Mouse (Mus musculus): Measurements from ENCODE around the gene Otud4. TPM values are rescaled to one million over a fixed set of nuclear protein-coding genes. Genes with fewer than 3 reads are reported as not detected.

Otud4 gene
- polyA plus RNA-seq, 1 experiment from 2014 or later = 14.1 TPM

DNA sequence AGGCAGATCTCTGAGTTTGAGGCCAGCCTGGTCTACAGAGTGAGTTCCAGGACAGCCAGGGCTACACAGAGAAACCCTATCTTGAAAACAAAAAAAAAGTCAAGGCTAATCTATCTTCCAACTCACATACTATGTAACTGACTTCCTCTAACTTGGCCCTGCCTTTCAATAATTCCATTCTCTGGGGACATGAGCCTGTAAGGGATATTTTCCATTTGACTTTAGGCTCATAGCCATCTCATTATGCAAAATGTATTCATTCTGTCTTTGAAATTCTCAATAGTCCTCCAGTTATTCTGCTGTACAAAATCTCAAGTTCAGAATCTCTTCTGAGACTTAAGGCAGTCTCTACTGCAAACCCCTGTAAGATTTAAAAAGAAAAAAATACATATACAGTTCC lies 82.1 kb downstream of the Otud4 start:
- Histone ChIP-seq H3K27ac (ENCODE audit: low read length) (no peak overlapping the region), H3K4me1 (ENCODE audit: insufficient read depth, low read length) (no peaks in the 10 kb centered on the region), H3K36me3 (ENCODE audit: insufficient read depth, low read length) (peaks cover 21% of the 10 kb centered on the region), H3K4me3 (ENCODE audit: low read length) (no peak overlapping the region), H3K27me3 (ENCODE audit: insufficient read depth, low read length) (no peaks in the 10 kb centered on the region), H3K9ac (replicated peaks; ENCODE audit: low read length) (no peak overlapping the region), H3K9me3 (ENCODE audit: low read length) (no peaks in the 10 kb centered on the region), H3K4me2 (replicated peaks; ENCODE audit: low read depth, low read length) (no peak overlapping the region)
- ATAC-seq (ENCODE audit: low FRiP score, low TSS enrichment) = no peak

DNA sequence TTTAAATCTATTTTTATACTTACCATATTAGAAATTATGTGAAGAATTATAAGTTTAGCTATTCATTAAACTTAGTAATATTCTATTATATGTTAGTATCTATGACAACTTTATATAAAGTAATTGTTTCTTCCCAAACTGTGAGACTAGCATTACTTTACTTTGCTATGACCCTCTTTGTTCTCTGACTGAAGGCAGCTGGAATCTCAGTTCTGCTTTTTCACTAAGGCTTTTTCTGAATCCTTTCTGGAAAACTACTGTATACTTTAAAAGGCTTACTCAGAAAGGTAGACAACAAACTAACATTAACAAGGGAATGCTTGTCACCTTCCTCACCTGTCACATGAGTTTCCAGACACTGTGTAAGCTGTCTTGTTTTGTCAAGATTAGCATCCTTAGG lies 83.9 kb downstream of the Otud4 start:
- no peak overlapping the region for H3K9ac ChIP-seq (replicated peaks; ENCODE audit: low read length)
- H3K4me3 ChIP-seq (ENCODE audit: low read length) = no peak overlapping the region
- peaks cover 19% of the 10 kb centered on the region for H3K36me3 ChIP-seq (ENCODE audit: insufficient read depth, low read length)
- no peaks in the 10 kb centered on the region for H3K9me3 ChIP-seq (ENCODE audit: low read length)
- H3K27me3 ChIP-seq (ENCODE audit: insufficient read depth, low read length) = no peaks in the 10 kb centered on the region
- H3K4me1 ChIP-seq (ENCODE audit: insufficient read depth, low read length) = no peaks in the 10 kb centered on the region
- no peak for ATAC-seq (ENCODE audit: low FRiP score, low TSS enrichment)
- no peak overlapping the region for H3K27ac ChIP-seq (ENCODE audit: low read length)
- H3K4me2 ChIP-seq (replicated peaks; ENCODE audit: low read depth, low read length) = no peak overlapping the region

DNA sequence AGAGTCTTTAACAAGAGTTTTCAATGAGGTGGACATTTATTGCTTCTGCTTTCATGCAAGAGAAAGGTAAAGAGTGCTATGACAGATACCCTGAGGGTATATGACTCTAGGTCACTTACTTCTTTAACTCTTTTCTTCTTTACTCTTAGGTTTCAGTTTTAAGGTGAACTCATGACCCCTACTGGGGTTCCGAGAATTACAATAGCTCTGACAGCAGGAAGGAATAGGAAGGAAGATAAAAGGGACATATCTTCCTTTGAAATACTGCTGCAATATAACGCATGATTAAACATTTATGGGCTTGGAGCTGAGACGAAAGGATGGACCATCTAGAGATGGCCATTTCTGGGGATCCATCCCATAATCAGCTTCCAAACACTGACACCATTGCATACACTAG lies 85.2 kb downstream of the Otud4 start:
- Histone ChIP-seq H3K27ac (ENCODE audit: low read length) (no peak overlapping the region), H3K27me3 (ENCODE audit: insufficient read depth, low read length) (no peaks in the 10 kb centered on the region), H3K36me3 (ENCODE audit: insufficient read depth, low read length) (peaks cover 19% of the 10 kb centered on the region), H3K4me2 (replicated peaks; ENCODE audit: low read depth, low read length) (no peak overlapping the region), H3K4me3 (ENCODE audit: low read length) (no peak overlapping the region), H3K9ac (replicated peaks; ENCODE audit: low read length) (no peak overlapping the region), H3K9me3 (ENCODE audit: low read length) (no peaks in the 10 kb centered on the region), H3K4me1 (ENCODE audit: insufficient read depth, low read length) (no peaks in the 10 kb centered on the region)
- ATAC-seq (ENCODE audit: low FRiP score, low TSS enrichment) = no peak
- 39% methylated on average over 3 of the region's 3 CpGs for WGBS

Other genes with a start within 250 kb of the Otud4 start
- gene Smad1, start 240.1 kb upstream of the Otud4 start, polyA plus RNA-seq (2015; fragmentation: Nextera tagmentation; extraction: Ambion mirVana) = 38.3 and 42.8 TPM in 2 replicates
- 105 and 106 TPM in 2 replicates for gene Abce1, start 72.1 kb downstream of the Otud4 start, polyA plus RNA-seq (2015; fragmentation: Nextera tagmentation; extraction: Ambion mirVana)
- gene Anapc10, start 72.2 kb downstream of the Otud4 start, polyA plus RNA-seq (2015; fragmentation: Nextera tagmentation; extraction: Ambion mirVana) = 33.4 and 33.6 TPM in 2 replicates